Mouse (Mus musculus): ENCODE results near the gene Gm5108.

- TF ChIP-seq GATA1 (IDR thresholded peaks at IDR 0.05; ENCODE audit: low read length) = no peak
- TF ChIP-seq TAL1 (IDR thresholded peaks at IDR 0.05; ENCODE audit: low read length) = no peak
Measured at GRCm38 (mm10) chr5:67946321-67946720, 4.9 kb downstream of the Gm5108 start, which contains the start of gene Gm21905.

Data from erythroblast, embryonic 14.5 days (primary cell).